Mouse (Mus musculus) mouse embryonic stem cell (cell line): ENCODE results near the gene Gm2381.
"Not testable (repeated sequence)": the region's sequence is repeated elsewhere in the genome, so short reads cannot be mapped to it uniquely, and the experiment has no call there.

Experiments used
- in situ Hi-C, 2 experiments: fragments of 300-500 bp; cut with MboI; formaldehyde crosslinking; loops; 1 replicate in 1 of 2; 3 replicates in 1 of 2; pipeline ENCODE4 v1.14.3; 2019 to 2020; ENCODE audit warnings: low sequenced_read_pairs in 2 of 2, low pct_unique_long_range_greater_than_20kb in 1 of 2, mixed read lengths in 1 of 2; ENCODE audit not compliant: unreplicated experiment in 1 of 2

Gm2381 gene

GRCm38 (mm10) chr7:42866801-42867458 is at the start of gene Gm2381:
Gm2381 (minus strand) TSS chr7:42867234.
- in situ Hi-C loops: not testable (repeated sequence)

- in situ Hi-C loops: not testable (repeated sequence)
These were observed 31.0 kb upstream of the Gm2381 start for GRCm38 (mm10) chr7:42898067-42898466.

DNA sequence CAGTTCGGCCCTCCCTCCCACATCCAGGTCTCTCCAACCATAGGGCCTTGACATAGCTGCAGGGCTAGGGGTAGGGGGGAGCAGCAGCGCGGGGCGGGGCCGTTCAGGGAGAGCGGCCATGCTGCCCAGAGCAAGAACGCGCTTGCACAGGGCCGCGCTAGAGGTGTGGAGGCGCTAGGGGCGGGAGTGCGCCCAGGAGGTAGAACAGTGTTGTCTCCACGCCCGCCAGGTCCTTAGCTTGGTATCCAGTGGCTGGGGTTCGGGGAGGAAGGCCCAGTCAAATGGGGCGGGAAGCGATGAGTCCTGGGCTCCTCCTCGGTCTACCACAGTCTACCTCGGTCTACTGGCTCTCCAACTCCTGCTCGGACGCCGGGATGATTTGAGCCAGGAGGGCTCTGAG is 11.1 kb upstream of the Gm2381 start:
- in situ Hi-C loops: no loop called here

DNA sequence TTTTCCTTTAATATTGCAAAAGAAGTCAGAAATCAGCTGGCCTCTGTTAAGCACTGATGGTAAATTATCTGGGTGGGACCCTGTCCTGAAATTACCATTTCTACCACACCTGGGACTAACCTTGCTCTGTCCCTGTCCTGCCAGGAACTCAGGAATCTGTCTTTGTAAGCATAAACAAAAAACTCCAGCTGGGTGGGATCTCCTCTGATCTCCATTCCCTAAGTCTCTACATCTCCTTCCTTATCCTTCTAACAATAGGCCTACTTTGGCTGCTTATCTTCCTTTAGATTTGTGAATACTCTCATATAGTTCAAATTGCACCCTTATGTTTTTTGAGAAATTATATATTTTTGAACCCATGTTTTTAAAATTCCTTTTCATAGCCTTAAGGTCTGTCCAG is 28.7 kb downstream of the Gm2381 start:
- in situ Hi-C loops: loop anchor here in 1 of 2 experiments (25.0 kb wide), 1 partner anchor 126 kb away; no protein-coding TSS in a partner anchor

- in situ Hi-C loops: loop anchor here in 1 of 2 experiments (25.0 kb wide), 1 partner anchor 120 kb away; no protein-coding TSS in a partner anchor
These were observed 34.8 kb downstream of the Gm2381 start for GRCm38 (mm10) chr7:42832221-42832620.

DNA sequence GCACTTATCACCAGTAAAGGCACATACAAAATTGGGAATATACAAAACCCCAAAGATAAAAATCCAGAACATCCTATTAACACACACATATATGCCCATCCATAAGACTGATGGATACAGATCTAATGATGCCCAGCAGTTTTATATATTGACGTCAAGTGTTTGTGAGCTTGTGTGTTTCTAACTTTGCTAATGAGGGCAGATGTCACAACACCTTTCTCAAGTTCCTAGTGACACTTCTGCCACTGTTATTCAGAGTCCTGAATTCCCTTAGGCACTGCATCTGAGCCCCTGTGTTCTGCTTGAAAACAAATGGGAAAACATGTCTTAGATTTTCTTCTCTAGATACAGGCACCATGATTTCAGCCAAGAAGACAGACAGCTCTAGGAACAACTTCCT is 73.6 kb downstream of the Gm2381 start, which contains the start of gene Vmn2r62:
Gene Vmn2r62 (minus strand): TSS at position 101 of the 400 bp plus-strand sequence.
- in situ Hi-C loops: not testable (repeated sequence)
